Mouse (Mus musculus) A20 (cell line): ENCODE measurements around the gene Ttbk1.

Source experiments
- DNase-seq: peaks from one replicate; pipeline ENCODE4 v3.0.0-alpha.2; 2011; ENCODE audit warnings: low read depth, low spot score

Gene Ttbk1

DNA sequence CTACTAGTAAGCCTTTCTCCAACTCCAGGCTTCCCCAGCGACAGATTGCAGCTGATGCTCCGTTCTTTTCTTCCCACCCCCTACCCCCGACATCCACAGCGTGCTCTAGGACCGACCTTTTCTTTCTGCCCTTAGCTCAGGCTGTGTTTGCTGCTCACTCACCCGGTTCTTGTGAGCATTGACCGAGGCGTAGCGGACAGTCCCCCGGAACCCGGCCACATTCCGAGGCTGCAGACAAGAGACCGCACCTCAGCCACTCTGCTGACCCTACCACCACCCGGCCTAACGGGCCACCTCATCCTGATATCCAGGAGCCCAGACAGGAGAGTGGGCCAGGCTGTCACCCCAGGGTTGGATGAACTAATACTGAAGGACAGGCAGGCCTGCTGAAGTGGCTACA is 10.2 kb downstream of the Ttbk1 start:
- DNase-seq = no peak

- no peak for DNase-seq
Observed at GRCm38 (mm10) chr17:46476601-46477000, 10.9 kb downstream of the Ttbk1 start.

- no peak for DNase-seq
Observed at GRCm38 (mm10) chr17:46467830-46468229, 19.6 kb downstream of the Ttbk1 start.

- DNase-seq = no peak
Observed at GRCm38 (mm10) chr17:46462226-46462625, 25.2 kb downstream of the Ttbk1 start.

GRCm38 (mm10) chr17:46461347-46461746 is 26.1 kb downstream of the Ttbk1 start:
- no peak for DNase-seq

GRCm38 (mm10) chr17:46460673-46461072 is 26.8 kb downstream of the Ttbk1 start:
- no peak for DNase-seq

DNA sequence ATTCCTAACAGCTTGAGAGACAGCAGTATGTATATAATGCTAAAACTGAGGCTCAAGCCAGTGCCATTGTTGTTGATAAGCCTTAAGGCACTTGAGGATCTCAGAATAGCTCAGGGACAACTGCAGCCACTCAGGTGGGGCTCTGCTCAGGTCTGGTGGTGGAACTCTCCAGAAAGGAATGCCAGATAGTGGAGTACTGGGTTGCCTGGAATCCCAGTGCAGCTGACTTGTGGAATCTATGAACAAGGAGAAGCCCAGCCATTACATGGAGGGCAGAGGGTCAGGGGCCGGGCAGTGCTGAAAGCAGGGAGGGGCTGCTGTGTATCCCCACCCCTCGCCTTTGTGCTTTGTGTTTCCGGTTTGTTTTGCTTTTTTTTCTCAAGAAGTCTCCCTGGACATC is 29.0 kb downstream of the Ttbk1 start:
- DNase-seq = no peak

DNA sequence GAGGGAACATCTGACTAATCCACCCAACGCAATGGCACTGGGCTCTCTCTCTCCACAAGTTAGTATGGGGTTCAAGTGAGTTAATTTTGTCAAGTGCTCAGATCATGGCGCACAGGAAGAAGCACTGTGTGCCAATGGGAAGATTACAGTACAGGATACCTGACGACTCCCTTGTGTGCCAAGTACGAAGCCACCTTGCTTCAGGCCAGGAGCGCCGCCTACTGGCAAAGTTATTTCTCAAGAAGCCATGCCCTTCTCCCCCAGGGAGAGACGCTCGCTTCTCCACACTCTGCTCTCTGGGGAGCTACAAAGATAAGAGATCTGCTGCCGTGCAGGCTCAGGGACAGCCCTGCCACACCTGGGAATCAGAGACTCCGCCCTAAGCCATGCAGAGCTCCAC is 29.7 kb downstream of the Ttbk1 start:
- peak; percentile 70 for DNase-seq

DNA sequence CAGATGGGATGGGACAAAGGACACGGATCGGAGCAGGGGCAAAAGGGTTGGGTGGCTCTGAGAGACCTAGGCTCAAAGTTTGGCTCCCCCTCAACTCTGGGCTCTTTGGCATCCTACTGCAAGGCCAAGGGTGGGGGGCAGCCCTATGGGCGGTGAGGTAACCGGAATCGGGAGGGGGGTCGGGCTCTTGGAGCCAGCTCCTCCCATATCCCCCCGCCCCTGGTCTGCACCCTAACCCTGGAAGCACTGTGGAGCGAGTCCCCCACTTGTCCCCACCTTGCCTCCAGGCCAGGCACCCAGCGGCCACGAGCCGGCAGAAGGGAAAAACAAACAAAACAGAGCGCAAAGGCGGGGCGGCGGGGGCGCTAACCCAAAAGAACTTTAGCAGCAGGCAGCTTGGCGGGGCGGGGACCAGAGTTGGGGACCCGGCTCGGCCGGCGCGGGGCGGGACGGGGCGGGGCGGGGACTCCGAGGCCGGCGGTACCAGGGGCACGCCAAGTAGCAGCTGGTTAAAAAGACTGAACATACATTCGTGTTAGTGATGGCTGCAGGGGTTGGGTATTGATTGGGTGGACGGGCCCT is 32.3 kb downstream of the Ttbk1 start:
- DNase-seq = no peak

GRCm38 (mm10) chr17:46454539-46454938 is 32.9 kb downstream of the Ttbk1 start:
- no peak for DNase-seq

DNA sequence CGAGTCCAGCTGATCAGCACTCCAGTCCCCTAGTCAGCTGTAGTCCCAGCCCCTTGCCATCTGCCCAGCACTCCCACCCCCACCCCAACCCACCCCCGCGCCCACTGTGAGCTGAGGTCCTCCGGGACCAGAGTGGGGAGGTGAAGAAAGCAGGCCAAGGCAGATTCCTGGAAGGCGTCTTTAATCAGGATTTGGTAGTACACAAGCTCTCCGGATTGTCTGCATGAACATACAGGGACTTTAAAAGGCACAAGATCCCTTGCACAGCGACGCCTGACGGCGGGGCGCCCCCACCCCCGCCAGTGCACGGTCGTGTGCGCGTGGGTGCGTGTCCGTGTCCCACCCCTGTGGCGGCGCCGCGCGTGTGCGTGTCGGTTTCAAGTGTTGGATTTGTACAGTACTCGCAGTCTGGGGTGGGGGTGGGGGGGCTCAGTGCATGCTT is 33.5 kb downstream of the Ttbk1 start:
- no peak for DNase-seq

GRCm38 (mm10) chr17:46453302-46453948 is 34.0 kb downstream of the Ttbk1 start:
- DNase-seq = no peak

- DNase-seq = no peak
Observed at GRCm38 (mm10) chr17:46452683-46453082, 34.8 kb downstream of the Ttbk1 start.

GRCm38 (mm10) chr17:46446264-46446663 is 41.2 kb downstream of the Ttbk1 start:
- no peak for DNase-seq

DNA sequence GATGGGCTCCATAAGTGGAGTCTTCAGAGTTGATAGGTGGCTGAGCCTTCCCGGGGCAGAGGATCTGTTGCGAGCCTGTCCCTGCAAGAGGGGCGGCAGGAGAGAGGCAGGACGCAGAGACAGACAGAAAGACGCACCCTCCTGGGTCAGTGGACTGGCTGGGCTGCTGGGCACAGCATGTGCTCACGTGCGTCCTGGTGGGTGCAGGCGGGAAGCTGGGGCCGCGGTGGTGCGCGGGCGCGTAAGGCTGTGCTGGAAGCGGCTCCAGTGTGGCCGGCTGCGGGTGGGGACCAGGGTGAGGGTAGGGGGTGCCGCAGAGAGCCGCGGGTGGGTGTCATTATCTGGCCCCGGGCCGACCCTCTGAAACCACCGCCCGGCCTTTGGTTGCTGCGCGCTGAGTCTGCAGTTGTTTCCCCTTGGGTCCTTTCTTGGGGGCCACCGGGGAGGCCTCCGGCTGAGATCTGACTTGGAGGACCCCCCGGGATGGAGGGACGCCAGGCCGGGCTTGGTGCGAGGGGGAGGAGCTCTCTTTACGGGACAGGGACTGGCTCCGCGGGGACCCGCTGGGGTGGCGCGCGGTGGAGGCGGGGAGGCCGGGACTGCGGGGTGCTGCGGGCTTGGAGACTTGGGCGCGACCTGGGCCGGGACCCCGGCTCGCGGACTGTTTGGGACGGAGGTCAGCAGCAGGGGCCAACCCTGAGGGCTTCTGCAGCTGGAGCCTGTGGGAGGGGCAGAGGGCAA is 42.5 kb downstream of the Ttbk1 start:
- DNase-seq = no peak

DNA sequence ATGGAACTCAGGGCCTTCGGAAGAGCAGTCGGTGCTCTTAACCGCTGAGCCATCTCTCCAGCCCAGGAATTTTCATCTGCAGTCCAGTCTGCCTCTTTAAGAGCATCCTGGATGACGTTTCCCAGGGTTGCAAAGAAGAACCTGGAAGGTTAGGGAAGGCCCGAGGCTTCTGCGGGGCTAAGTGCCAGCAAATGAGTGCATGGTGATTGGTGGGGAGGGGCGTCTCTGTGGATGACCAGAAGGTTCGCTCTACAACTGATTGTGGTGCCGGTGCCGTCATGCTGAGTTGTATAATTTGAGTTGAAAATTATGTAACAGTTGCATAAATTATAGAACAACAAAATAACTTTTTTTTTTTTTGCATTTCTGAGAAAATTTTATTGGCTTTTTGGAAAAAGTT is 48.3 kb downstream of the Ttbk1 start:
- DNase-seq = no peak

GRCm38 (mm10) chr17:46438298-46438873 is 49.1 kb downstream of the Ttbk1 start, which contains the start of gene Slc22a7:
Gene Slc22a7 (minus strand): TSS chr17:46438457.
- DNase-seq = no peak

- peak; percentile 24 for DNase-seq
Observed at GRCm38 (mm10) chr17:46436672-46437366, 50.7 kb downstream of the Ttbk1 start.

GRCm38 (mm10) chr17:46433627-46434026 is 53.8 kb downstream of the Ttbk1 start:
- DNase-seq = no peak

GRCm38 (mm10) chr17:46428761-46429414 is 58.6 kb downstream of the Ttbk1 start, which contains the start of gene Crip3:
Gene Crip3 (plus strand): TSS chr17:46428926.
- DNase-seq = no peak

DNA sequence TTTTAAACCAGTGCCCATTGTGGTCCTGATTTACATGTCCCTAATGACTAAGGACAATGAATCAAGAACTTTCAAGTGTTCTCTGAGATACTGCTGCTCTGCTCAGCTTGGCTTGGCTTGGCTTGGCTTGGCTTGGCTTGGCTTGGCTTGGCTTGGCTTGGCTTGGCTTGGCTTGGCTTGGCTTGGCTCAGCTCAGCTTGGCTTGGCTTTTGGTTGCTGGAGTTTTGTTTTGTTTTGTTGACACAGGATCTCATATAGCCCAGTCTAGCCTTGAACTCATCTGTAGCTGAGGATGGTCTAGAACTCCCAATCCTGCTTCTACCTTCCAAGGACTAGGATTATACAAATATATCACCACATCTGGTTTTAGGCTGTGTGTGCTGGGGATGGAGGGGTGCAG is 61.0 kb downstream of the Ttbk1 start:
- no peak for DNase-seq
